Mouse (Mus musculus) kidney, postnatal 25 days (tissue): ENCODE data around the gene Kcnk13.

ENCODE experiments used
- DNase-seq, 2 experiments: peaks; one replicate each; pipeline ENCODE4 v3.0.0; 2021; ENCODE audit warnings: mixed read lengths in 2 of 2

Kcnk13 gene

DNA sequence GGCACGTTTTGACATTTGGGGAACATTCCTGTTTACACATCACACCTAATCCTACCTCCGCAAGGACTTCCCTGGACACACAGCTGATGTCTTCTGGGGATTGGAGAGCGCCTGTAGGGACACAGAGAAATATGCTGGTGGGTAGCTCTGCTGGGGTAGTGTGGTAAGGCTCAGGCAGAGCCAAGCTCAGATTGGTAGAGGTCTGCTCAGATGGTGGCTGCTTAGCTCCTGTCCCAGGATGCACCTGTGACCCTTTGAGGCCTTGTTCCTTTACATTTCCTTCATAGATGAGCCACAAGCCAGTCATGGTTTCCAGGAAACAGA lies 136.4 kb downstream of the Kcnk13 start:
- no peak for DNase-seq

GRCm38 (mm10) chr12:100101651-100102050 lies 137.4 kb downstream of the Kcnk13 start:
- no peak for DNase-seq

GRCm38 (mm10) chr12:100104530-100104929 lies 140.2 kb downstream of the Kcnk13 start:
- no peak for DNase-seq

- peak; percentile 72 to 86 for DNase-seq
These were observed 142.1 kb downstream of the Kcnk13 start for GRCm38 (mm10) chr12:100106275-100106895.

- DNase-seq, result peak in 1 of 2 experiments; percentile 28
These were observed 143.1 kb downstream of the Kcnk13 start for GRCm38 (mm10) chr12:100107436-100107835.

GRCm38 (mm10) chr12:100109986-100110696 lies 145.8 kb downstream of the Kcnk13 start, which contains the start of gene Psmc1:
TSS of gene Psmc1 (plus strand) at chr12:100110154.
- peak; percentile 85 to 91 for DNase-seq
